Mouse (Mus musculus): Measurements from ENCODE around the gene Bri3.

- TF ChIP-seq CTCF (IDR thresholded peaks at IDR 0.05; ENCODE audit: extremely low read depth, insufficient read length, insufficient replicate concordance, low read depth, low read length) (no peak), POLR2A (IDR thresholded peaks at IDR 0.05; ENCODE audit: low read depth, low read length) (no peak)
These were observed 183.6 kb downstream of the Bri3 start for GRCm38 (mm10) chr5:144427861-144428260.

All from small intestine, adult 2 months (tissue).